In genomic region chrX:98701635-98702034, GRCm38 (mm10) we compare ENCODE assay signal across 8 mouse cellular contexts.
DNase-seq lines count a peak whose midpoint lies in the region; TF ChIP-seq lines count a peak whose summit lies in the region.

No protein-coding gene starts in this region.

- in situ Hi-C loops in CH12.LX (cut with MboI; ENCODE audit: low pct_ligation_motif_present, low pct_unique_long_range_greater_than_20kb, low sequenced_read_pairs) = loop anchor here (25.0 kb wide), 1 partner anchor 236 kb away; the partner anchor contains the start of gene Yipf6

- H3K9ac ChIP-seq in CH12.LX (ENCODE audit: insufficient read depth, low read depth) = no peak overlapping the region

- no peak for TF ChIP-seq EP300 in CH12.LX (IDR thresholded peaks at IDR 0.05; ENCODE audit: low read length)

- no peak for TF ChIP-seq POLR2A in CH12.LX (IDR thresholded peaks at IDR 0.05; ENCODE audit: low read depth, low read length)

- no peaks in the 10 kb centered on the region for H3K9me3 ChIP-seq in CH12.LX (replicated peaks; ENCODE audit: low read length)

- no peak overlapping the region for H3K4me3 ChIP-seq in CH12.LX (replicated peaks in 1 of 3; ENCODE audit: low read depth in 2 of 3, low read length in 2 of 3, poor library complexity in 1 of 3)

- no peak overlapping the region for H3K4me2 ChIP-seq in CH12.LX (ENCODE audit: insufficient read depth, low read depth, poor library complexity, severe bottlenecking)

- peak; percentile 82 for TF ChIP-seq RAD21 in CH12.LX (IDR thresholded peaks at IDR 0.05; ENCODE audit: low read depth, low read length)

- no peaks in the 10 kb centered on the region for H3K4me1 ChIP-seq in CH12.LX (ENCODE audit: control insufficient read depth in 1 of 2, insufficient read depth in 2 of 2)

- no peak overlapping the region for H3K27ac ChIP-seq in CH12.LX (ENCODE audit: insufficient read depth, low read depth)

- dilution Hi-C loops in CH12.LX (cut with MboI; ENCODE audit: extremely low pct_ligation_motif_present, extremely low pct_unique_long_range_greater_than_20kb, low sequenced_read_pairs) = no loop called here

- peak; percentile 48 for DNase-seq in CH12.LX (ENCODE audit: extremely low read depth)
- DNase-seq in WW6 (ENCODE audit: low read depth, low spot score) = peak; percentile 11
- DNase-seq in cerebellum, postnatal 10 days = peak; percentile 68 to 70
- peak; percentile 9 to 37 for DNase-seq in frontal cortex, postnatal 14 days (ENCODE audit: low spot score in 2 of 2)
- DNase-seq in kidney, postnatal 4 days = peak; percentile 57 to 65
- peak; percentile 24 to 38 for DNase-seq in lung, adult 18-20 months
- peak; percentile 16 for DNase-seq in retina, adult 2 months (ENCODE audit: low read depth, low spot score)
- peak; percentile 40 for DNase-seq in urinary bladder, postnatal 14 days (ENCODE audit: low spot score)

- no peaks in the 10 kb centered on the region for H3K79me2 ChIP-seq in CH12.LX (replicated peaks; ENCODE audit: control insufficient read depth, extremely low read depth, insufficient read depth, poor library complexity, severe bottlenecking)

- H3K27me3 ChIP-seq in CH12.LX (replicated peaks) = no peaks in the 10 kb centered on the region

- TF ChIP-seq CTCF in CH12.LX (conservative IDR thresholded peaks at IDR 0.05 in 1 of 2, IDR thresholded peaks at IDR 0.05 in 1 of 2; ENCODE audit: low read depth in 2 of 2, low read length in 2 of 2) = peak; percentile 58 to 80; a peak in 3 of 4 replicates

- H3K36me3 ChIP-seq in CH12.LX (replicated peaks in 1 of 2; ENCODE audit: control insufficient read depth in 1 of 2, insufficient read depth in 1 of 2, low read length in 1 of 2) = no peaks in the 10 kb centered on the region

TF ChIP-seq in CH12.LX, 34 proteins besides CTCF, POLR2A, EP300 and RAD21:
- TF ChIP-seq PAX5 (IDR thresholded peaks at IDR 0.05; ENCODE audit: low read length) (no peak), HCFC1 (IDR thresholded peaks at IDR 0.05; ENCODE audit: low read depth, low read length) (no peak), TBP (conservative IDR thresholded peaks at IDR 0.05; ENCODE audit: low read depth, low read length) (no peak), SMC3 (IDR thresholded peaks at IDR 0.05; ENCODE audit: low read depth, low read length) (peak; percentile 66), ZC3H11A (IDR thresholded peaks at IDR 0.05; ENCODE audit: low read depth, low read length) (peak; percentile 5; the same call in 1 of the 2 replicates)
TF ChIP-seq in CH12.LX: peak in this region for 2.

Comparison
In these comparisons a context has a peak if more than half of its experiments do, and no peak if none do; other contexts are left out.
1. DNase-seq: peak in every context shown above with its lines; median percentile 69 in cerebellum, postnatal 10 days; 61 in kidney, postnatal 4 days; 48 in CH12.LX; 40 in urinary bladder, postnatal 14 days; 31 in lung, adult 18-20 months; 23 in frontal cortex, postnatal 14 days; 16 in retina, adult 2 months; 11 in WW6.